Mouse (Mus musculus) forebrain, embryonic 10.5 days (tissue): ENCODE data around the gene Slc22a22. TPM values are rescaled to one million over a fixed set of nuclear protein-coding genes. Genes with fewer than 3 reads are reported as not detected.

ENCODE experiments used
- DNase-seq: peaks from one replicate; pipeline ENCODE4 v3.0.0-alpha.2; 2017; ENCODE audit warnings: low spot score; ENCODE audit errors: extremely low spot score
- H3K27ac ChIP-seq: fragments of 300-500 bp; sonication (generic); 2 replicates; pipeline ENCODE4 v1.5.1; 2016; ENCODE audit warnings: mild to moderate bottlenecking
- H3K27me3 ChIP-seq: fragments of 300-500 bp; sonication (generic); 2 replicates; pipeline ENCODE4 v1.6.1; 2016; ENCODE audit warnings: mild to moderate bottlenecking; ENCODE audit not compliant: poor library complexity, severe bottlenecking
- H3K36me3 ChIP-seq: fragments of 300-500 bp; sonication (generic); replicated peaks from 2 replicates; pipeline ENCODE4 v1.6.1; 2016; ENCODE audit warnings: mild to moderate bottlenecking, moderate library complexity
- H3K4me1 ChIP-seq: fragments of 300-500 bp; sonication (generic); 2 replicates; pipeline ENCODE4 v1.6.1; 2016
- H3K4me3 ChIP-seq: fragments of 300-500 bp; sonication (generic); 2 replicates; pipeline ENCODE4 v1.5.1; 2016; ENCODE audit warnings: mild to moderate bottlenecking, moderate library complexity
- H3K9me3 ChIP-seq: fragments of 300-500 bp; sonication (generic); 2 replicates; pipeline ENCODE4 v1.6.1; 2016; ENCODE audit warnings: mild to moderate bottlenecking, moderate library complexity
- WGBS: fragments of 180-500 bp; shearing (Covaris S2); methylation state at CpG from one replicate; pipeline ENCODE4 v1.1.7; 2016; 5-methylcytosine and 5-hydroxymethylcytosine counted together
- polyA plus RNA-seq: library from polyadenylated mRNA; unstranded; fragments of >200 nt; fragmentation: Nextera tagmentation; extraction: Ambion mirVana; gene quantifications from 2 replicates; pipeline ENCODE4 v1.2.1, GENCODE M21; 2016

Gene Slc22a22
- polyA plus RNA-seq, 1 experiment from 2014 or later, result not detected

- H3K36me3 ChIP-seq, result no peaks in the 10 kb centered on the region
- H3K9me3 ChIP-seq, result no peaks in the 10 kb centered on the region
- no peak for DNase-seq
- H3K4me3 ChIP-seq, result no peak overlapping the region
- no peaks in the 10 kb centered on the region for H3K27me3 ChIP-seq
- no peak overlapping the region for H3K27ac ChIP-seq
- H3K4me1 ChIP-seq, result no peaks in the 10 kb centered on the region
These were observed 11.4 kb downstream of the Slc22a22 start for GRCm38 (mm10) chr15:57465996-57466395.

DNA sequence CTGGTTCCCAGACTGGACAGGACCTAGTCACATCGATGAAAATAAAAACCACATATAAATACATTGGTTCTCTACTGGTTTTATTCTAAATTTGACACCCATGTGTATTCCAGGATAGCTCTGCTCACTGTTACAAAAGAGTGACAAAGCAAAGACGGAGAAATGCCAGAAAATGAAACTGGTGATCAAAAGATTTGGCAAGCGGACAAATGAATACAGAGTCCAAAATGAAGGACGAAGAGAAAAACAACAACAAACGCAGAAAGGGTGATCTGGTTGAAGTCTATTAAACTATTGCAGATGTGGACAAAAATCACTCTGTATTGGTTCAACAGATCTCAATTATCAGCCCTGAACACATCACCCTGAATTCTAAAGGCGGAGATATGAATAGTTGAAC is 12.4 kb downstream of the Slc22a22 start:
- H3K27me3 ChIP-seq, result no peaks in the 10 kb centered on the region
- H3K4me3 ChIP-seq, result no peak overlapping the region
- WGBS, result 75% methylated on average over 6 of the region's 6 CpGs
- no peak overlapping the region for H3K27ac ChIP-seq
- no peaks in the 10 kb centered on the region for H3K4me1 ChIP-seq
- DNase-seq, result no peak
- no peaks in the 10 kb centered on the region for H3K9me3 ChIP-seq
- H3K36me3 ChIP-seq, result no peaks in the 10 kb centered on the region

- Histone ChIP-seq H3K9me3 (no peaks in the 10 kb centered on the region), H3K36me3 (no peaks in the 10 kb centered on the region), H3K4me1 (no peaks in the 10 kb centered on the region), H3K4me3 (no peak overlapping the region), H3K27ac (no peak overlapping the region), H3K27me3 (no peaks in the 10 kb centered on the region)
- DNase-seq, result no peak
- 93% methylated on average over 11 of the region's 11 CpGs for WGBS
These were observed 13.4 kb downstream of the Slc22a22 start for GRCm38 (mm10) chr15:57464066-57464465.

DNA sequence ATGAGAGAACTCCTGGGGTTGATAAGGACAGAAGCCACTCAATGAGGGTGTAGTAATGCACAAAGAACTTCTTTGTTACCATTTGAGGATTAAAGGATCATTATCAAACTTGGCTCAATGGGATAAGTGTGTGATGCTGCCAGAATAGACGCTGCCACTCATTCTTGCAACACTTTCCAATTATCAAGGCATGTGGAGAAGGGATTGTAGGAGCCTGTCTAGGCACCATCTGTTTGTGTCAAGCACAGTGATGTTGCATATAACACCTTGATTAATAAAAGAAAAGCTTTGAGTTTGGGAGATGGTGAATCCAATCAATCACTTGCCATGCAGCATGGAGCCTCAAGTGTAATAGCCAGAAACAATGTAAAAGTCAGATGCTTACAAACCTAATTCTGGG is 16.1 kb downstream of the Slc22a22 start:
- 67% methylated on average over 1 of the region's 1 CpGs for WGBS
- H3K4me3 ChIP-seq, result no peak overlapping the region
- no peaks in the 10 kb centered on the region for H3K4me1 ChIP-seq
- no peaks in the 10 kb centered on the region for H3K36me3 ChIP-seq
- H3K27me3 ChIP-seq, result no peaks in the 10 kb centered on the region
- DNase-seq, result no peak
- H3K9me3 ChIP-seq, result no peaks in the 10 kb centered on the region
- H3K27ac ChIP-seq, result no peak overlapping the region

- no peak overlapping the region for H3K4me3 ChIP-seq
- no peaks in the 10 kb centered on the region for H3K27me3 ChIP-seq
- H3K27ac ChIP-seq, result no peak overlapping the region
- H3K4me1 ChIP-seq, result no peaks in the 10 kb centered on the region
- 64% methylated on average over 2 of the region's 2 CpGs for WGBS
- no peak for DNase-seq
- no peaks in the 10 kb centered on the region for H3K9me3 ChIP-seq
- H3K36me3 ChIP-seq, result no peaks in the 10 kb centered on the region
These were observed 20.1 kb downstream of the Slc22a22 start for GRCm38 (mm10) chr15:57457374-57457773.

DNA sequence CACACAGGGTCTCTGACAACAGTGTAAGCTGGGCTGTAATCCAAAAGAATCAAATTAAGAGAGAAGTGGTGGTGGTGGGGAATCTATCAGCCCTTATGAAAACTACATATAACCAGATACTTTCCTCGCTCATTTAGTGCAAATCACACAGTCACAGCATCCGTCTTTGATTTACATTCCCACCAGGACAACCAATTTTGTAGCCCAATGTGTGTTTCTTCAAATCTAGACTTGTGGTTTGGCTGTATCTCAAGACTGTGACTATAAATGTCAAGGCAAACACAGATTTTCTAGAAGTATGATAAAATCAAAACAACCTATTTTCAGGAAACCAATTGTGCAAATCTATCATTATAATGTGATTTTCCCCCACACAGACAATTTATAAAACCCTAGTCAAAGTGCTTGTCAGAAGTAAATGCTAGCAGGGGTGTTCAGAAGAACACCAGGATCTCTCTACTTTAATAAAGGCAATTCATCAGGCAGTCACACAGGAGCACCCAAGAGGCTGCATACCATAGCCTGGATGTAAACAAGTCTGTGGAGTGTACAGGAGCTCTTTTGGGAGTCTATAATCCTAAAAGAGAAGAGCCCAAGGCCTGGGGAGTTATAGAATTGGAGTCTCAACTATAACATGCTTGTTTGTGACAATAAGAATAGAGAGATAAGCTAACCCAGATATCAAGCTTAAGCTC is 42.6 kb downstream of the Slc22a22 start:
- WGBS, result 81% methylated on average over 2 of the region's 2 CpGs
- Histone ChIP-seq H3K27me3 (no peaks in the 10 kb centered on the region), H3K4me3 (no peak overlapping the region), H3K27ac (no peak overlapping the region), H3K4me1 (no peaks in the 10 kb centered on the region), H3K36me3 (no peaks in the 10 kb centered on the region), H3K9me3 (no peaks in the 10 kb centered on the region)
- no peak for DNase-seq

- no peaks in the 10 kb centered on the region for H3K4me1 ChIP-seq
- H3K9me3 ChIP-seq, result no peaks in the 10 kb centered on the region
- H3K27me3 ChIP-seq, result no peaks in the 10 kb centered on the region
- peak; percentile 19 for DNase-seq
- 48% methylated on average over 2 of the region's 2 CpGs for WGBS
- no peaks in the 10 kb centered on the region for H3K36me3 ChIP-seq
- H3K27ac ChIP-seq, result no peak overlapping the region
- no peak overlapping the region for H3K4me3 ChIP-seq
These were observed 68.9 kb downstream of the Slc22a22 start for GRCm38 (mm10) chr15:57408498-57408897.

GRCm38 (mm10) chr15:57398439-57399148 is 78.8 kb downstream of the Slc22a22 start:
- Histone ChIP-seq H3K27ac (no peak overlapping the region), H3K4me1 (peaks cover 6% of the 10 kb centered on the region; the same call in 1 of the 2 replicates), H3K36me3 (no peaks in the 10 kb centered on the region), H3K27me3 (no peaks in the 10 kb centered on the region), H3K4me3 (no peak overlapping the region), H3K9me3 (no peaks in the 10 kb centered on the region)
- 76% methylated on average over 3 of the region's 3 CpGs for WGBS
- no peak for DNase-seq

- Histone ChIP-seq H3K36me3 (no peaks in the 10 kb centered on the region), H3K4me1 (peaks cover 4% of the 10 kb centered on the region; the same call in 1 of the 2 replicates), H3K27ac (no peak overlapping the region), H3K9me3 (no peaks in the 10 kb centered on the region), H3K4me3 (no peak overlapping the region), H3K27me3 (no peaks in the 10 kb centered on the region)
- WGBS, result 90% methylated on average over 4 of the region's 4 CpGs
- DNase-seq, result no peak
These were observed 83.4 kb downstream of the Slc22a22 start for GRCm38 (mm10) chr15:57394053-57394452.

GRCm38 (mm10) chr15:57380381-57380780 is 97.0 kb downstream of the Slc22a22 start:
- Histone ChIP-seq H3K4me3 (no peak overlapping the region), H3K36me3 (no peaks in the 10 kb centered on the region), H3K27me3 (no peaks in the 10 kb centered on the region), H3K9me3 (no peaks in the 10 kb centered on the region), H3K4me1 (no peaks in the 10 kb centered on the region), H3K27ac (no peak overlapping the region)
- 90% methylated on average over 7 of the region's 7 CpGs for WGBS
- no peak for DNase-seq

DNA sequence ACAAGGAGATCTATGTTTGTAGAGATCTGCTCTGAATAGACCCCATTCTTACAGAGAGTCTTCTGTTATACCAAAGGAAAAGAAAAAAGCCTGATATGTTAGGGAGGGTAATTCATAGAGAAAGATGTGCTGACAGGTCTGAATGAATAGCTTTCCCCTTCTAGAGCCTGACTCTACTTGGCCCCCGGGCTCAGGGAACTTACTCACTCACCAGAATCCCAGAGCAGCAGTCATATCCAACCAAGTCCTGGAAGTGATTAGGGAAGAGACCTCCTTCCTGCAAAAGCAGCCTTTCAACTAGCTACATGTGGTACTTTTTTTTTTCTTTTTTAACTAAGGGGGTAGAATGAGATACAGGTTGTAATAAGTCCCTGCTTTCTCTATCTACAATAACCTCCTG is 111.0 kb downstream of the Slc22a22 start:
- H3K4me1 ChIP-seq, result no peaks in the 10 kb centered on the region
- H3K9me3 ChIP-seq, result no peaks in the 10 kb centered on the region
- no peaks in the 10 kb centered on the region for H3K36me3 ChIP-seq
- no peak overlapping the region for H3K4me3 ChIP-seq
- no peaks in the 10 kb centered on the region for H3K27me3 ChIP-seq
- WGBS, result 58% methylated on average over 1 of the region's 1 CpGs
- H3K27ac ChIP-seq, result no peak overlapping the region
- DNase-seq, result no peak

GRCm38 (mm10) chr15:57355278-57355677 is 122.1 kb downstream of the Slc22a22 start:
- DNase-seq, result no peak
- Histone ChIP-seq H3K4me3 (no peak overlapping the region), H3K27ac (no peak overlapping the region), H3K4me1 (no peaks in the 10 kb centered on the region), H3K27me3 (no peaks in the 10 kb centered on the region), H3K9me3 (no peaks in the 10 kb centered on the region), H3K36me3 (no peaks in the 10 kb centered on the region)
- 86% methylated on average over 4 of the region's 4 CpGs for WGBS

DNA sequence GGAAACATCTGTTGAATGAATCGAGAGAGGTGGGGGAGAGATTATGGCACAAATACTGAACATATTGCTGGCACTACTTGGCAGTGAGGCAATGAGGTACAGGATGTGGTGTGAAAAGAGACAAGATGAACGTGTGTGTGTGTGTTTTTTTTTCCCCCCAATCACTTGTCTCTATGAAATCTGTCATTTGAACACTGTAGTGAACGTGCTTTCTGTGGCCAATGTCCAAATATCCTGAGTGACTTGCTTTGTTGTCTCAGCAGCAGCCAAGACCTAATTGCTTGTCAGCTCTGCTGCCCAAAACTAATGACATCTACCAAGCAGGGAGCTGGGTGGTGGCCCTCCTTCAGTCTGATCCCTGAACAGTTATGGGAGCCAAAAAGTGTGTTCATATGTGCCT is 136.9 kb downstream of the Slc22a22 start:
- DNase-seq, result no peak
- Histone ChIP-seq H3K9me3 (no peaks in the 10 kb centered on the region), H3K4me1 (no peaks in the 10 kb centered on the region), H3K27me3 (no peaks in the 10 kb centered on the region), H3K4me3 (no peak overlapping the region), H3K27ac (no peak overlapping the region), H3K36me3 (no peaks in the 10 kb centered on the region)
- 82% methylated on average over 3 of the region's 3 CpGs for WGBS
